Mouse (Mus musculus) lung, postnatal 0 days (tissue): ENCODE measurements at regions not wholly inside any gene's neighbourhood (a gene's known extent, or its start where the extent isn't known, plus 50 kb on each side); places are given as distances from the start of the nearest gene placed in this dataset.

Experiments
- ATAC-seq: fragments of 200-750 bp; cut with Nextera tagmentation; 2 replicates; pipeline ENCODE4 v1.8.0; 2017; ENCODE audit warnings: moderate library complexity
- DNase-seq: peaks from one replicate; pipeline ENCODE4 v3.0.0-alpha.2; 2016; ENCODE audit warnings: low spot score
- H3K27ac ChIP-seq: fragments of 300-500 bp; sonication (generic); 2 replicates; pipeline ENCODE4 v1.5.1; 2014; ENCODE audit warnings: antibody characterized with exemption, mild to moderate bottlenecking, low read length, mixed read lengths
- H3K27me3 ChIP-seq: fragments of 300-500 bp; sonication (generic); replicated peaks from 2 replicates; pipeline ENCODE4 v1.6.1; 2014; ENCODE audit warnings: low read length, mixed read lengths; ENCODE audit not compliant: insufficient read depth
- H3K36me3 ChIP-seq: fragments of 300-500 bp; sonication (generic); 2 replicates; pipeline ENCODE4 v1.6.1; 2014; ENCODE audit warnings: low read length, mixed read lengths; ENCODE audit not compliant: insufficient read depth
- H3K4me1 ChIP-seq: fragments of 300-500 bp; sonication (generic); 2 replicates; pipeline ENCODE4 v1.6.1; 2014; ENCODE audit warnings: antibody characterized with exemption, low read depth, low read length, mixed read lengths; ENCODE audit not compliant: insufficient read depth
- H3K4me2 ChIP-seq: fragments of 300-500 bp; sonication (generic); replicated peaks from 2 replicates; pipeline ENCODE4 v1.6.1; 2014; ENCODE audit warnings: low read depth, mild to moderate bottlenecking, low read length, moderate library complexity, mixed read lengths
- H3K4me3 ChIP-seq: fragments of 300-500 bp; sonication (generic); 2 replicates; pipeline ENCODE4 v1.5.1; 2014; ENCODE audit warnings: low read depth, low read length
- H3K9ac ChIP-seq: fragments of 300-500 bp; sonication (generic); replicated peaks from 2 replicates; pipeline ENCODE4 v1.6.1; 2014; ENCODE audit warnings: low read depth, mild to moderate bottlenecking
- H3K9me3 ChIP-seq: fragments of 300-500 bp; sonication (generic); 2 replicates; pipeline ENCODE4 v1.6.1; 2016; ENCODE audit warnings: low read length, mixed read lengths
- CTCF ChIP-seq: IDR thresholded peaks from 2 replicates; pipeline ENCODE4 v1.5.1; 2016; ENCODE audit warnings: antibody characterized with exemption, mild to moderate bottlenecking
- EP300 ChIP-seq: IDR thresholded peaks from 2 replicates; pipeline ENCODE4 v1.6.1; 2016; ENCODE audit warnings: antibody characterized with exemption, mild to moderate bottlenecking, control low read depth
- WGBS: fragments of 180-500 bp; shearing (Covaris S2); extraction: QIAGEN DNeasy Blood & Tissue Kit; methylation state at CpG from one replicate; pipeline ENCODE4 v1.1.7; 2014; 5-methylcytosine and 5-hydroxymethylcytosine counted together

GRCm38 (mm10) chr12:106688156-106688740 is 678.2 kb downstream of the Vrk1 start:
- no peak overlapping the region for H3K4me3 ChIP-seq
- H3K27me3 ChIP-seq = no peaks in the 10 kb centered on the region
- no peaks in the 10 kb centered on the region for H3K36me3 ChIP-seq
- DNase-seq (no peak), ATAC-seq (no peak)
- no peak overlapping the region for H3K27ac ChIP-seq
- H3K9me3 ChIP-seq = no peaks in the 10 kb centered on the region
- H3K4me2 ChIP-seq = no peak overlapping the region
- H3K4me1 ChIP-seq = no peaks in the 10 kb centered on the region
- WGBS = 80% methylated on average over 17 of the region's 17 CpGs
- H3K9ac ChIP-seq = no peak overlapping the region
- no peak for TF ChIP-seq EP300
- no peak for TF ChIP-seq CTCF

GRCm38 (mm10) chr12:106702958-106703357 is 692.9 kb downstream of the Vrk1 start:
- Histone ChIP-seq H3K27me3 (no peaks in the 10 kb centered on the region), H3K4me3 (no peak overlapping the region), H3K27ac (no peak overlapping the region), H3K9ac (no peak overlapping the region), H3K4me1 (no peaks in the 10 kb centered on the region), H3K4me2 (no peak overlapping the region), H3K9me3 (no peaks in the 10 kb centered on the region), H3K36me3 (no peaks in the 10 kb centered on the region)
- no peak for TF ChIP-seq EP300
- TF ChIP-seq CTCF = no peak
- DNase-seq (no peak), ATAC-seq (no peak)
- 83% methylated on average over 5 of the region's 5 CpGs for WGBS

GRCm38 (mm10) chr12:106721271-106722009 is 711.4 kb downstream of the Vrk1 start:
- TF ChIP-seq CTCF (no peak), EP300 (no peak)
- no peaks in the 10 kb centered on the region for H3K36me3 ChIP-seq
- 55% methylated on average over 9 of the region's 9 CpGs for WGBS
- H3K4me2 ChIP-seq = no peak overlapping the region
- no peak for DNase-seq
- H3K27ac ChIP-seq = no peak overlapping the region
- no peaks in the 10 kb centered on the region for H3K27me3 ChIP-seq
- H3K4me3 ChIP-seq = no peak overlapping the region
- ATAC-seq = no peak
- no peak overlapping the region for H3K9ac ChIP-seq
- no peaks in the 10 kb centered on the region for H3K4me1 ChIP-seq
- no peaks in the 10 kb centered on the region for H3K9me3 ChIP-seq

- H3K36me3 ChIP-seq = no peaks in the 10 kb centered on the region
- H3K9ac ChIP-seq = no peak overlapping the region
- WGBS = 48% methylated on average over 2 of the region's 2 CpGs
- H3K4me2 ChIP-seq = no peak overlapping the region
- H3K27me3 ChIP-seq = no peaks in the 10 kb centered on the region
- no peaks in the 10 kb centered on the region for H3K4me1 ChIP-seq
- no peak for DNase-seq
- H3K9me3 ChIP-seq = no peaks in the 10 kb centered on the region
- no peak for ATAC-seq
- H3K4me3 ChIP-seq = no peak overlapping the region
- H3K27ac ChIP-seq = no peak overlapping the region
- TF ChIP-seq CTCF (no peak), EP300 (no peak)
Observed at GRCm38 (mm10) chr12:106722010-106722362, 712.0 kb downstream of the Vrk1 start.

GRCm38 (mm10) chr12:106722761-106723160 is 712.7 kb downstream of the Vrk1 start:
- Histone ChIP-seq H3K4me3 (no peak overlapping the region), H3K36me3 (no peaks in the 10 kb centered on the region), H3K27ac (no peak overlapping the region), H3K4me2 (no peak overlapping the region), H3K9me3 (no peaks in the 10 kb centered on the region), H3K9ac (no peak overlapping the region), H3K27me3 (no peaks in the 10 kb centered on the region), H3K4me1 (no peaks in the 10 kb centered on the region)
- no peak for TF ChIP-seq CTCF
- TF ChIP-seq EP300 = no peak
- ATAC-seq = no peak
- WGBS = 76% methylated on average over 4 of the region's 4 CpGs
- DNase-seq = no peak

GRCm38 (mm10) chr12:106726920-106727319 is 716.9 kb downstream of the Vrk1 start:
- 86% methylated on average over 8 of the region's 8 CpGs for WGBS
- TF ChIP-seq EP300 = no peak
- TF ChIP-seq CTCF = no peak
- no peaks in the 10 kb centered on the region for H3K9me3 ChIP-seq
- no peaks in the 10 kb centered on the region for H3K4me1 ChIP-seq
- H3K36me3 ChIP-seq = no peaks in the 10 kb centered on the region
- no peak overlapping the region for H3K27ac ChIP-seq
- H3K4me3 ChIP-seq = no peak overlapping the region
- H3K27me3 ChIP-seq = no peaks in the 10 kb centered on the region
- DNase-seq (no peak), ATAC-seq (no peak)
- no peak overlapping the region for H3K4me2 ChIP-seq
- no peak overlapping the region for H3K9ac ChIP-seq
